Mouse (Mus musculus) brain, embryonic 14.5 days (tissue): ENCODE data around the gene Tead1.

Source experiments
- CTCF ChIP-seq: fragments of 200-500 bp; IDR thresholded peaks from 2 replicates; pipeline ENCODE4 v1.5.1; 2012; ENCODE audit warnings: inconsistent platforms, mild to moderate bottlenecking, moderate library complexity, borderline replicate concordance; ENCODE audit not compliant: insufficient read depth, insufficient read length; ENCODE audit errors: extremely low read depth
- POLR2A ChIP-seq: fragments of 200-500 bp; IDR thresholded peaks from 2 replicates; pipeline ENCODE4 v1.6.1; 2012; ENCODE audit warnings: mild to moderate bottlenecking, inconsistent platforms, borderline replicate concordance; ENCODE audit not compliant: poor library complexity, insufficient read depth, insufficient read length, severe bottlenecking; ENCODE audit errors: extremely low read depth

DNA sequence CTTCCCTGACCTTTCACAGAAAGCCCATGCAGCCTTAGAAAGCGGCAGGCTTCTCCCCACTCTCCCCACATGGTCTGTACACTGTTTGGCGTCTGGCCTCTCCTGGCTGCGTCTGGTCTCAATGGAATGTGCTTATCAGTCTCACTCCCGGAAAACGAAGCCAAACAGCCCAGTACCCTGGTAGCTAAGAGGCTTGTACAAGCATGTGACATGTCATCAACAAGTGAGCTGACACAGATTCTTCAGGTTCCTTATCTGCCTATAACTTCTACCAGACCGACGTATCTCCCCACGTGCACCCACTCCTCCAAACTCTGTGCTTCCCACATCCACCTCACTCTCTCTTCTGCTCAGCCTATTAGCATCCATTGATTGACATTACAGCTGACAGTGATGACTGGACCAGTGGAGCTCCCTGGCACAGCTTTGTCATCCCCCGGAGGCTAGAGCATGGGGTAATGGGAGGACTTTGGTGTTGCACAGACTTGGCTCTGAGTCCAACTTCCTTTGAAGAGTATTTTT lies 22.9 kb upstream of the Tead1 start:
- TF ChIP-seq CTCF (no peak), POLR2A (no peak)
